Mouse (Mus musculus) G1E-ER4 (cell line): ENCODE measurements around the gene Herc2. TPM values are rescaled to one million over a fixed set of nuclear protein-coding genes. Genes with fewer than 3 reads are reported as not detected.

Source experiments
- GATA1 ChIP-seq: IDR thresholded peaks from one replicate; pipeline ENCODE4 v1.8.0; 2012; ENCODE audit warnings: low read length, inconsistent platforms
- polyA plus RNA-seq: library from polyadenylated mRNA; stranded (reverse); fragments of >175 nt; gene quantifications from 2 replicates; pipeline ENCODE4 v1.2.3, GENCODE M21; 2012

The Herc2 gene
- polyA plus RNA-seq, 1 experiment: 7.1 TPM

DNA sequence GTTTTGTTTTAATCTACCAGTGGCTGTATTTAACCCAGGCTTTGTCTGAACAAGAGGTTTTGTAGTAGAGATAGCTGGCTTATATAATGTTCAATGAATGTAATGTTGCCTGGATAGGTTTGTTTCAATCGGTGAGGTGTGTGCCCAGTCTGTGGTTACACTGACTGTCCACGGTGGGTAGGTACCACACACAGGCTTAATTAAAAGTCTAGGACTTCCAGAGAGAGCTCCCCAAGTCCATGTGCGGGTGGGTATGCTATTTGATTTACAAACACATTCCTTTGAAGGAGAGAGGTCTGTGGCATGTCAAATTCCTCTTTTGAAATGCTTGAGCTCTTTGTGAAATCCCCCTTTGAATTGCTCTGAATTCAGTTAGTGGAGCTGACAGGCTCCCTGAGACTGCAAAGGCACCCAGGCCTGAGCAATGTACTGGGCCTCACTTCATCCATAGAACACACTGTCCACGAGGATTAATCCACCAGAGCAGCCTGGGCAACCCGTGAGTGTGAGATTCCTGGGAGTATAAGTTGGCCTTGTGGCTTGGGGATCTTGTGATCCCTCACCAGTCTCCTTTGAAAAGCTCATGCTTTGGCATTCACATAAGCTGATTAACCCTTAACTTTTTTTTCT lies 185.9 kb downstream of the Herc2 start:
- no peak for TF ChIP-seq GATA1

DNA sequence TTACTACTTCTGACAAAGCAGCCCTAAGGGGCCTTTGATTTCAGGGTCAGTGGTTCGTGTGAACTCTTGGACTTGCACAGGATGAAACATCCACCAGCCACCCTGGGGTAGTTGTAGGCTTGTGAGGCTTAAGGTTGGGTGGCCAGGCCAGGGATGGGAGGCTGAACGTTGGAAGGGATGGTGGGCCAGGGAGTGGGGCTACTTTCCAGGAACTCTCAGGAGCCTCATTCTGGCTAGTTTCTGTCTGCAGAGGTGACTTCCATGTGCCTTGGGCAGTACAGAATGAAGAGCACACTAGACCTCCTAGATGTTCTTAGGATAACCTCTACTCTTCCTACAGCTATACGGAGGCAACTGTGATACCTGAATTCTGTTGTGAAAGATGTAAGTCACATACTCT lies 186.6 kb downstream of the Herc2 start:
- TF ChIP-seq GATA1: no peak

DNA sequence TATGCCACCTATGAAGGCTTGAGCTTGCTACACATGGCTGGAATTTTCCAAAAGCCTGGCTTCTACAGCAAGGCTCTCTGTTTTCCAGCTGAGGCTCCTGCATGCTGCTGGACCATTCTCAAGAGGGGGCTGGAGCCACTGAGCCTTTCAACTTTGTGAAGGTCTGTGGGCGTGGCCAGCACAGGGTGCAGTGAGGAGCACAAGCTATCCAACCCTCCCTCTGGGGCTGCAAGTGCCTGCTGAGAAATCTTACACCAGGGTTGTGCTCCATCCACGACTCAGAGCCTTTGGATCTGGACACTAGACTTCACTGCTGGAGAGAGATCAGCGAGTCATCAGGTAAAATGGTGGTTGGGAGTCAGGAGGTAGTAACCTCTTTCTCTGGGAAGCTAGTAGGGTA lies 189.5 kb downstream of the Herc2 start, which contains the start of gene Oca2:
Gene Oca2, plus strand, starts transcription at position 218 of the 400 bp plus-strand sequence.
- TF ChIP-seq GATA1: no peak

DNA sequence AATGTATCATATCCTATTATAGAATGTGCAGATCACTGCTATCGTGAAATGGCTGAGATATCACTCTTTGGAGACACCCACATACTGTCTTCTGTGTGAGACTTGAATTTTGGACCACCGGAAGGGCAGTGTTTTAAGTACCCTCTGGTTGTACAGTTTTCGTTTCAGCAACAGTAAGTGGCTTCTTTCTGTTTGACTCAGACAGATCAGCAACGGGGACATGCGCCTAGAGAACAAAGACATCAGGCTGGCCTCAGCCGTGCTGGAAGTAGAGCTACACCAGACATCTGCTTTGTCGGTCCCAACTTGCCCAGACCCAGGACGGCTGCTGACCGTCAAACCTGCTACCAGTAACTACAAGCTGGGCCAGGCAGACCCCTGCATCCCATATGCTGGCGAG lies 204.6 kb downstream of the Herc2 start:
- TF ChIP-seq GATA1: no peak

DNA sequence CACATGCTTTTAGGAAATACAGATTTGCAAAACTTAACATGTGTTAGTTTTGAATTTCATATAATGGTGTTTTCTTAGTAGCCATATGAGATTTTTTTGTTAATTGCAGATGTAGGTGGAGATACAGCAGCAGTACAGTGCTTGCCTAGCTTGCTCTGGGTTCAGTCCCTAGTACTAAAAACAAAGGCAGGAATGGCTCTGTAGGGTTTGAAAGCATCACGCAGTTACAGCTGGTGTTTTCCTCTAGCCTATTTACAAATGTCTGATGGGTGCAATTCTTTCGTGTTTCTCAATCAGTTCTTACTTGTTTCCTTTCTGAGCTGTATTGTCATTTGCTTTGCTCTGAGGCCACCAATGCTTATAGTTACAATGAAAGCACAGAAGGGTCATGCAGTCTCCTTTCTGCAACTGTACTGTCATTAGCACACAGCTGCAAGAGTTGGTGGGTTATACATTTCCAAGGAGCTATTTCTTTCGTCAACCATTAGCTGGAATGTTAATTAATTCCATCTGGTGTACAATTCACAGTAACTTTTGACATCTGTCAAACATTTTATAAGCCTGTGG lies 208.0 kb downstream of the Herc2 start:
- no peak for TF ChIP-seq GATA1

DNA sequence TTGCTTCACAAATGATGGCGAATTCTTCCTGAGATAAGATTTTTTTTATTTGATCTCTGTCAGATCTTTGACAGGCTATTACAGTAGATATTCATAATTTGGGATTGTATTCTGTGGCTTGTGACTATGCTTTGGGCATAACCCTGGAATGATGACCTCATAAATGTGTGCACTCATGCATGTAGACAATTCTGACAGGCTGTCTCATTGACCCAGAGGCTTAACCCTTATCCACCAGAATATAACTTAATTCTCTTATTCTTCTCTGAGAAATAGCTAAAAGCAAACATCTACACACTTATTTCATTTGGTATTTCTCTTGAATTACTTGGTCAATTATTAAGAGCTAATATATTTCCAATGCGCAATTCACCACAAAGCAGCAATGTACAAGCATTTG lies 227.5 kb downstream of the Herc2 start:
- no peak for TF ChIP-seq GATA1

Other genes starting within 250 kb of the Herc2 start
- 49.5 and 55.0 TPM in 2 replicates for gene Cyfip1, start 208.5 kb upstream of the Herc2 start, polyA plus RNA-seq
- 13.3 and 24.1 TPM in 2 replicates for gene Nipa2, start 87.7 kb upstream of the Herc2 start, polyA plus RNA-seq
- 4.0 and 4.9 TPM in 2 replicates for gene Nipa1, start 30.2 kb upstream of the Herc2 start, polyA plus RNA-seq
- gene Oca2, start 189.6 kb downstream of the Herc2 start, polyA plus RNA-seq: not detected in 2 replicates